Mouse (Mus musculus) stomach, embryonic 15.5 days (tissue): ENCODE data around the gene Snx21. TPM values are rescaled to one million over a fixed set of nuclear protein-coding genes. Genes with fewer than 3 reads are reported as not detected.
A peak's percentile ranks its signal among the peaks of the same experiment; 100 is the strongest.

ENCODE experiments used
- ATAC-seq: fragments of 200-750 bp; cut with Nextera tagmentation; 2 replicates; pipeline ENCODE4 v1.8.0; 2017; ENCODE audit warnings: low read depth, moderate number of reproducible peaks, moderate TSS enrichment; ENCODE audit not compliant: insufficient read depth, low FRiP score
- H3K27ac ChIP-seq: fragments of 300-500 bp; sonication (generic); 2 replicates; pipeline ENCODE4 v1.5.1; 2015; ENCODE audit warnings: mild to moderate bottlenecking, inconsistent platforms
- H3K27me3 ChIP-seq: fragments of 300-500 bp; sonication (generic); replicated peaks from 2 replicates; pipeline ENCODE4 v1.6.1; 2015; ENCODE audit warnings: inconsistent platforms
- H3K36me3 ChIP-seq: fragments of 300-500 bp; sonication (generic); 2 replicates; pipeline ENCODE4 v1.6.1; 2015; ENCODE audit warnings: inconsistent platforms
- H3K4me1 ChIP-seq: fragments of 300-500 bp; sonication (generic); 2 replicates; pipeline ENCODE4 v1.6.1; 2015; ENCODE audit warnings: inconsistent platforms
- H3K4me2 ChIP-seq: fragments of 300-500 bp; sonication (generic); 2 replicates; pipeline ENCODE4 v1.6.1; 2015; ENCODE audit warnings: mild to moderate bottlenecking, inconsistent platforms
- H3K4me3 ChIP-seq: fragments of 300-500 bp; sonication (generic); replicated peaks from 2 replicates; pipeline ENCODE4 v1.5.1; 2015; ENCODE audit warnings: inconsistent platforms
- H3K9ac ChIP-seq: fragments of 300-500 bp; sonication (generic); 2 replicates; pipeline ENCODE4 v1.6.1; 2015; ENCODE audit warnings: inconsistent platforms
- H3K9me3 ChIP-seq: fragments of 300-500 bp; sonication (generic); 2 replicates; pipeline ENCODE4 v1.6.1; 2016; ENCODE audit warnings: inconsistent platforms
- WGBS: fragments of 180-500 bp; shearing (Covaris S2); methylation state at CpG from one replicate; pipeline ENCODE4 v1.1.7; 2015; 5-methylcytosine and 5-hydroxymethylcytosine counted together
- polyA plus RNA-seq: library from polyadenylated mRNA; unstranded; fragments of >200 nt; fragmentation: Nextera tagmentation; extraction: Ambion mirVana; gene quantifications from 2 replicates; pipeline ENCODE4 v1.2.1, GENCODE M21; 2015

Snx21 gene
- polyA plus RNA-seq, 1 experiment from 2014 or later, result 24.8 TPM

GRCm38 (mm10) chr2:164833314-164833959 is 47.8 kb downstream of the Snx21 start, which contains the start of gene Neurl2:
Gene Neurl2 (minus strand): TSS chr2:164833456.
- no peaks in the 10 kb centered on the region for H3K27me3 ChIP-seq
- no peaks in the 10 kb centered on the region for H3K9me3 ChIP-seq
- peak within 1 kb of the TSS; percentile 98 for H3K4me2 ChIP-seq
- H3K36me3 ChIP-seq, result 0 out of 2 replicates have a peak, but pooled peaks cover 3% of the 10 kb centered on the region
- under 1% methylated on average over 31 of the region's 31 CpGs for WGBS
- peak within 1 kb of the TSS; percentile 87 for H3K27ac ChIP-seq
- peak within 1 kb of the TSS; percentile 63 for H3K4me3 ChIP-seq
- ATAC-seq, result peak; percentile 63
- peak within 1 kb of the TSS; percentile 81 for H3K9ac ChIP-seq
- H3K4me1 ChIP-seq, result peaks cover 17% of the 10 kb centered on the region

GRCm38 (mm10) chr2:164834531-164834930 is 48.9 kb downstream of the Snx21 start:
- Histone ChIP-seq H3K36me3 (peaks cover 13% of the 10 kb centered on the region; the same call in 1 of the 2 replicates), H3K4me2 (peak overlapping the region; percentile 98), H3K9me3 (no peaks in the 10 kb centered on the region), H3K27me3 (no peaks in the 10 kb centered on the region), H3K9ac (peak overlapping the region; percentile 81; the same call in 1 of the 2 replicates), H3K4me3 (peak overlapping the region; percentile 63), H3K4me1 (peaks cover 17% of the 10 kb centered on the region), H3K27ac (no peak overlapping the region)
- WGBS, result 35% methylated on average over 8 of the region's 8 CpGs
- no peak for ATAC-seq

- Histone ChIP-seq H3K9me3 (no peaks in the 10 kb centered on the region), H3K36me3 (peaks cover 19% of the 10 kb centered on the region; the same call in 1 of the 2 replicates), H3K4me2 (no peak overlapping the region), H3K4me3 (peak overlapping the region; percentile 63; the same call in 1 of the 2 replicates), H3K27ac (no peak overlapping the region), H3K27me3 (no peaks in the 10 kb centered on the region), H3K4me1 (peaks cover 17% of the 10 kb centered on the region), H3K9ac (no peak overlapping the region)
- ATAC-seq, result no peak
- 87% methylated on average over 4 of the region's 4 CpGs for WGBS
Observed at GRCm38 (mm10) chr2:164835164-164835563, 49.5 kb downstream of the Snx21 start.

Other genes starting within 250 kb of the Snx21 start
- 162 and 175 TPM in 2 replicates for gene Wfdc2, start 223.4 kb upstream of the Snx21 start, polyA plus RNA-seq
- not detected in 2 replicates for gene Spint3, start 212.4 kb upstream of the Snx21 start, polyA plus RNA-seq
- 1.0 and 1.5 TPM in 2 replicates for gene Wfdc6a, start 200.4 kb upstream of the Snx21 start, polyA plus RNA-seq
- not detected in 2 replicates for gene Eppin, start 192.2 kb upstream of the Snx21 start, polyA plus RNA-seq
- gene Wfdc6b, start 172.3 kb upstream of the Snx21 start, polyA plus RNA-seq, result not detected in 2 replicates
- not detected in 2 replicates for gene Wfdc8, start 172.2 kb upstream of the Snx21 start, polyA plus RNA-seq
- gene Wfdc16, start 147.0 kb upstream of the Snx21 start, polyA plus RNA-seq, result not detected in 2 replicates
- gene Wfdc10, start 129.8 kb upstream of the Snx21 start, polyA plus RNA-seq, result 0.44 and 0.99 TPM in 2 replicates
- not detected in 2 replicates for gene Wfdc9, start 129.2 kb upstream of the Snx21 start, polyA plus RNA-seq
- gene Wfdc11, start 111.7 kb upstream of the Snx21 start, polyA plus RNA-seq, result not detected in 2 replicates
- 1.9 and 3.7 TPM in 2 replicates for gene Wfdc13, start 100.7 kb upstream of the Snx21 start, polyA plus RNA-seq
- gene Spint4, start 87.3 kb upstream of the Snx21 start, polyA plus RNA-seq, result not detected in 2 replicates
- gene Spint5, start 70.5 kb upstream of the Snx21 start, polyA plus RNA-seq, result not detected in 2 replicates
- gene Wfdc3, start 39.9 kb upstream of the Snx21 start, polyA plus RNA-seq, result 2.2 and 2.3 TPM in 2 replicates
- 60.9 and 64.7 TPM in 2 replicates for gene Dnttip1, start 39.8 kb upstream of the Snx21 start, polyA plus RNA-seq
- gene Ube2c, start 15.9 kb upstream of the Snx21 start, polyA plus RNA-seq, result 428 and 438 TPM in 2 replicates
- 8.1 and 16.8 TPM in 2 replicates for gene Tnnc2, start 5.9 kb upstream of the Snx21 start, polyA plus RNA-seq
- gene Acot8, start 19.1 kb downstream of the Snx21 start, polyA plus RNA-seq, result 21.9 and 22.9 TPM in 2 replicates
- 7.9 and 8.5 TPM in 2 replicates for gene Zswim3, start 19.3 kb downstream of the Snx21 start, polyA plus RNA-seq
- gene Zswim1, start 36.9 kb downstream of the Snx21 start, polyA plus RNA-seq, result 13.1 and 13.5 TPM in 2 replicates
- gene Spata25, start 42.7 kb downstream of the Snx21 start, polyA plus RNA-seq, result not detected in 2 replicates
- 132 and 159 TPM in 2 replicates for gene Ctsa, start 47.0 kb downstream of the Snx21 start, polyA plus RNA-seq
- 6.2 and 6.9 TPM in 2 replicates for gene Neurl2, start 47.6 kb downstream of the Snx21 start, polyA plus RNA-seq
- 43.9 and 48.5 TPM in 2 replicates for gene Pltp, start 71.9 kb downstream of the Snx21 start, polyA plus RNA-seq
- 64.7 and 70.9 TPM in 2 replicates for gene Pcif1, start 93.5 kb downstream of the Snx21 start, polyA plus RNA-seq
- 10.6 and 12.1 TPM in 2 replicates for gene Zfp335, start 125.9 kb downstream of the Snx21 start, polyA plus RNA-seq
- 5.3 and 6.2 TPM in 2 replicates for gene Mmp9, start 155.0 kb downstream of the Snx21 start, polyA plus RNA-seq
- gene Slc12a5, start 175.0 kb downstream of the Snx21 start, polyA plus RNA-seq, result 1.0 and 1.4 TPM in 2 replicates
- gene Ncoa5, start 249.0 kb downstream of the Snx21 start, polyA plus RNA-seq, result 58.6 and 60.6 TPM in 2 replicates